Mouse (Mus musculus) cerebellum, adult 9-11 months (tissue): Measurements from ENCODE around the gene H2-Ke6.
A peak's percentile ranks its signal among the peaks of the same experiment; 100 is the strongest.

Source experiments
- DNase-seq: peaks from one replicate; pipeline ENCODE4 v3.0.0; 2022

H2-Ke6 gene

GRCm38 (mm10) chr17:33995651-33996050, 32.2 kb downstream of the H2-Ke6 start:
- no peak for DNase-seq

GRCm38 (mm10) chr17:33994959-33995358, 32.9 kb downstream of the H2-Ke6 start:
- DNase-seq, result no peak

GRCm38 (mm10) chr17:33991788-33992664, 35.8 kb downstream of the H2-Ke6 start:
- peak; percentile 46 for DNase-seq

GRCm38 (mm10) chr17:33982136-33982535, 45.7 kb downstream of the H2-Ke6 start:
- peak; percentile 67 for DNase-seq

- peak; percentile 93 for DNase-seq
These were observed 46.5 kb downstream of the H2-Ke6 start for GRCm38 (mm10) chr17:33981192-33981909.

GRCm38 (mm10) chr17:33980181-33981035, 47.5 kb downstream of the H2-Ke6 start:
- peak; percentile 38 for DNase-seq

- DNase-seq, result no peak
These were observed 48.3 kb downstream of the H2-Ke6 start for GRCm38 (mm10) chr17:33979512-33980050.

GRCm38 (mm10) chr17:33978631-33979031, 49.2 kb downstream of the H2-Ke6 start:
- peak; percentile 91 for DNase-seq

GRCm38 (mm10) chr17:33977861-33978557, 49.9 kb downstream of the H2-Ke6 start:
- peak; percentile 49 for DNase-seq
